Mouse (Mus musculus) left cerebral cortex, adult 6 months (tissue): ENCODE measurements around the gene Slc5a10. TPM values are rescaled to one million over a fixed set of nuclear protein-coding genes. Genes with fewer than 3 reads are reported as not detected.

Source experiments
- long read RNA-seq, 2 experiments: library from polyadenylated mRNA; unstranded; transcript quantifications; one replicate each; pipeline ENCODE4 v2.0.0; 2019 to 2020
- polyA plus RNA-seq: library from polyadenylated mRNA; unstranded; fragments of <200 nt; fragmentation: Nextera tagmentation; gene quantifications from 2 replicates; pipeline ENCODE4 v1.2.3, GENCODE M21; 2021

The Slc5a10 gene
- polyA plus RNA-seq: 0.17 TPM in 1 of 2 replicates, not detected in the other
- long read RNA-seq, experiment 1, partial matches to known transcripts: 0 of 1 reads
- long read RNA-seq, experiment 1, other reads (novel, unspliced or antisense): 1 of 1 reads
- long read RNA-seq, experiment 2, partial matches to known transcripts: 1 of 1 reads
- long read RNA-seq, experiment 2, other reads (novel, unspliced or antisense): 0 of 1 reads

GRCm38 (mm10) chr11:61720636-61721035 lies at the start of gene Slc5a10:
Gene Slc5a10 (minus strand): TSS chr11:61720826.

DNA sequence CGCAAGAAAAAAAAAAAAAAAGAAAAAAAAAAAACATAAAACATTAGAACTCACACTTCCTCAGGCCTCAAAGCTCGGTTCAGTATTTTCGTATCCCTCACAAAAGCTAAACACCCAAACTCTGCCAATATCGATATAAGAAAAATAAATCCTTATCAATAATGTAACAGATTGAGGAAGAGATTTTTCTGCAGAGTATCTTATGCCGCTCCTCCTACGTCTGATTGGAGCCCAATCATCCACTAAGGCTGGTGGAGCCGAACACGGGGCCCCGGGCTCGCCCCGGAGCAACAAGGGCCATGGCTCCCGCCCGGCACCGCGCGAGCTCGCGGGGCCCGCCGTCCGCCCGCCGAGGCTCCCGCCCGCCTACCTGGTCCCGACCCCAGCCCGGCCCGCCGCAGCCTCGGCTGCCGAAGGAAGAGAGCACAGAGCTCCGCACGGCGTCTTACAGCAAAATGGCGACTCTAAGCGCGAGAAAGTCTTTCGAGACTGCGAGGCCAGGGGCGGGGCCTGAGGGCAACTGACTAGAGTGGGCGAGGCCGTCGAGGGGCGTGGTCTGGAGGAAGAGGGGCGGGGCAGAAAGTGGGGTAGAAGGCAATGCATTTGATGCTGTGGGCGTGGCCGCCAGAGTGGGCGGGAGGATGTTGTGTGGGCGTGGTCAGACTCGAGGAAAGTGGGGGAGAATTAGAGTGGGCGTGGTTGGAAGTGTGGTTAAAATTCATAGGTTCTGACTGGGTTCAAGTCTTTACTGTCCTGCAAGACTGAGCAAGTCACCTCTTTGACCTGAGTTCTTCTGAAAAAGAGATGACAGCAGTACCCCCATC lies 41.2 kb upstream of the Slc5a10 start, which contains the start of gene Prpsap2:
Gene Prpsap2, minus strand, starts transcription at position 505 of the 824 bp plus-strand sequence.

DNA sequence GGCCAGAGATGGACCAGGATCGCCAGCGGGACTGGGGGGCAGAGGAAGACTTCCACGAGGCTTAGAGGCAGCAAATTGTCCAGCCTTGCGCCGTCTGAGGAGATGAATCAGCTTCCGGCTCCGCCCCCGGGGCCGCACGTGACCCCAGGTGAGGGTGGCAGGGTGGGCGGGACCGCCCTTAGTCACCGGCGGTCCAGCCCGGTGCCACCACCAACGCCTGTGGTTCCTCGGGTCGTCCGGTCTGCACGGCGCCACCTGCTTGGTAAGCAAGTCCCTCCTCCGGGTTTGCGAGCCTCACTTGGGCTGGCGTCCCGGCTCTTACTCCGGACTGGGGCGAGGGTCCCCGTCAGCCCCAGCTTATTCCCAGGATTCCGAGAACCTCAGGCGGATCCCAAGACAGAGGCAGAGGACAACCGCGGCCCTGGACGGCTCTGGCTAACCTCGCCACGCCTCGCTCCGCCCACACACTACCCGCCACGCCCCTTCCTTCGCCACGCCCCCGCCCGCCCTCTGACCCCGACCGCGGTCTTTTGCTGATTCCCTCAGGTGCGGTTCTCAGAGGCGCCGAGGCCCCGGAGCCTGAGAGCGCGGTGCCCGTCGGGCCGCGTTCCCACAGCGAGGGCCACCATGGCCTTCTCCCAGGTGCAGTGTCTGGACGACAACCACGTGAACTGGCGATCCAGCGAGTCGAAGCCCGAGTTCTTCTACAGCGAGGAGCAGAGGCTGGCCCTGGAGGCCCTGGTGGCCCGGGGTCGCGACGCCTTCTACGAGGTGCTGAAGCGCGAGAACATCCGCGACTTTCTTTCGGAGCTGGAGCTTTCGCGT lies 36.5 kb downstream of the Slc5a10 start, which contains the start of gene Fam83g:
Gene Fam83g, plus strand, starts transcription at position 185 of the 825 bp plus-strand sequence.

GRCm38 (mm10) chr11:61652686-61653447 lies 67.8 kb downstream of the Slc5a10 start, which contains the start of gene Grap:
Gene Grap (plus strand): TSS chr11:61653265.

Other genes with a start within 250 kb of the Slc5a10 start
- 1.4 and 2.3 TPM in 2 replicates for gene Mfap4, start 235.4 kb downstream of the Slc5a10 start, polyA plus RNA-seq
- gene Mapk7, start 226.4 kb downstream of the Slc5a10 start, polyA plus RNA-seq: 11.9 and 12.0 TPM in 2 replicates
- gene B9d1, start 215.7 kb downstream of the Slc5a10 start, polyA plus RNA-seq: 43.0 and 59.5 TPM in 2 replicates
- 83.8 and 121 TPM in 2 replicates for gene Epn2, start 141.1 kb downstream of the Slc5a10 start, polyA plus RNA-seq
- gene Grap, start 67.6 kb downstream of the Slc5a10 start, polyA plus RNA-seq: 8.6 and 9.3 TPM in 2 replicates
- gene Fam83g, start 36.7 kb downstream of the Slc5a10 start, polyA plus RNA-seq: 0.04 TPM in 2 replicates
- 20.2 and 26.2 TPM in 2 replicates for gene Prpsap2, start 41.3 kb upstream of the Slc5a10 start, polyA plus RNA-seq
- 7.0 and 17.2 TPM in 2 replicates for gene Ulk2, start 134.2 kb upstream of the Slc5a10 start, polyA plus RNA-seq
- gene Akap10, start 209.4 kb upstream of the Slc5a10 start, polyA plus RNA-seq: 3.2 and 5.4 TPM in 2 replicates
- 16.0 and 21.9 TPM in 2 replicates for gene Specc1, start 235.9 kb upstream of the Slc5a10 start, polyA plus RNA-seq